Mouse (Mus musculus): ENCODE data around the gene Slc25a28. TPM values are rescaled to one million over a fixed set of nuclear protein-coding genes. Genes with fewer than 3 reads are reported as not detected.

Slc25a28 gene
- polyA plus RNA-seq, 1 experiment from 2014 or later = 20.4 TPM

Small RNAs within 50 kb of the gene (microRNA-seq; reads per million reads assigned to microRNA genes)
- gene Gm22646 = not detected

Other genes with a start within 250 kb of the Slc25a28 start
- gene Cnnm1, start 234.4 kb downstream of the Slc25a28 start, polyA plus RNA-seq (2016; fragmentation: Nextera tagmentation; extraction: Ambion mirVana) = 1.00 and 1.5 TPM in 2 replicates
- 42.9 and 44.1 TPM in 2 replicates for gene Got1, start 150.3 kb downstream of the Slc25a28 start, polyA plus RNA-seq (2016; fragmentation: Nextera tagmentation; extraction: Ambion mirVana)
- gene Nkx2-3, start 62.6 kb downstream of the Slc25a28 start, polyA plus RNA-seq (2016; fragmentation: Nextera tagmentation; extraction: Ambion mirVana) = 3.6 and 3.9 TPM in 2 replicates
- gene Entpd7, start 14.8 kb upstream of the Slc25a28 start, polyA plus RNA-seq (2016; fragmentation: Nextera tagmentation; extraction: Ambion mirVana) = 9.3 and 12.0 TPM in 2 replicates
- 11.1 and 13.0 TPM in 2 replicates for gene Cutc, start 78.1 kb upstream of the Slc25a28 start, polyA plus RNA-seq (2016; fragmentation: Nextera tagmentation; extraction: Ambion mirVana)
- gene Cox15, start 78.1 kb upstream of the Slc25a28 start, polyA plus RNA-seq (2016; fragmentation: Nextera tagmentation; extraction: Ambion mirVana) = 14.8 and 15.3 TPM in 2 replicates
- 0.08 and 0.33 TPM in 2 replicates for gene Abcc2, start 107.3 kb upstream of the Slc25a28 start, polyA plus RNA-seq (2016; fragmentation: Nextera tagmentation; extraction: Ambion mirVana)

Data from embryonic facial prominence, embryonic 12.5 days (tissue).